Mouse (Mus musculus): ENCODE measurements around the gene A830031A19Rik.

- TF ChIP-seq POLR2A (IDR thresholded peaks at IDR 0.05; ENCODE audit: insufficient read depth, low read depth, low read length) (no peak), CTCF (IDR thresholded peaks at IDR 0.05; ENCODE audit: insufficient read depth, low read depth, low read length) (no peak)
Measured at GRCm38 (mm10) chr11:24090443-24090842, 15.6 kb upstream of the A830031A19Rik start.
